Mouse (Mus musculus) embryonic facial prominence, embryonic 14.5 days (tissue): ENCODE measurements around the gene Gm28036. TPM values are rescaled to one million over a fixed set of nuclear protein-coding genes. Genes with fewer than 3 reads are reported as not detected.
"Not testable (repeated sequence)": the region's sequence is repeated elsewhere in the genome, so short reads cannot be mapped to it uniquely, and the experiment has no call there.

ENCODE experiments used
- ATAC-seq: fragments of 200-750 bp; cut with Nextera tagmentation; 2 replicates; pipeline ENCODE4 v1.8.0; 2017; ENCODE audit warnings: low read depth, moderate number of reproducible peaks, moderate TSS enrichment
- DNase-seq: peaks from one replicate; pipeline ENCODE4 v3.0.0-alpha.2; 2015; ENCODE audit warnings: low spot score
- H3K27ac ChIP-seq: fragments of 300-500 bp; sonication (generic); replicated peaks from 2 replicates; pipeline ENCODE4 v1.5.1; 2014; ENCODE audit warnings: low read depth, mild to moderate bottlenecking, low read length, moderate library complexity
- H3K27me3 ChIP-seq: fragments of 300-500 bp; sonication (generic); replicated peaks from 2 replicates; pipeline ENCODE4 v1.6.1; 2014; ENCODE audit warnings: low read length; ENCODE audit not compliant: control insufficient read depth, insufficient read depth
- H3K36me3 ChIP-seq: fragments of 300-500 bp; sonication (generic); 2 replicates; pipeline ENCODE4 v1.6.1; 2014; ENCODE audit warnings: low read length, mixed read lengths; ENCODE audit not compliant: control insufficient read depth, insufficient read depth
- H3K4me1 ChIP-seq: fragments of 300-500 bp; sonication (generic); 2 replicates; pipeline ENCODE4 v1.6.1; 2014; ENCODE audit warnings: antibody characterized with exemption, low read length; ENCODE audit not compliant: control insufficient read depth, insufficient read depth
- H3K4me2 ChIP-seq: fragments of 300-500 bp; sonication (generic); 2 replicates; pipeline ENCODE4 v1.6.1; 2014; ENCODE audit warnings: low read depth, mild to moderate bottlenecking, low read length, moderate library complexity, mixed read lengths
- H3K4me3 ChIP-seq: fragments of 300-500 bp; sonication (generic); 2 replicates; pipeline ENCODE4 v1.5.1; 2014; ENCODE audit warnings: low read depth, mild to moderate bottlenecking, low read length
- H3K9ac ChIP-seq: fragments of 300-500 bp; sonication (generic); 2 replicates; pipeline ENCODE4 v1.6.1; 2014; ENCODE audit warnings: low read depth, mild to moderate bottlenecking, low read length, moderate library complexity, mixed read lengths
- H3K9me3 ChIP-seq: fragments of 300-500 bp; sonication (generic); 2 replicates; pipeline ENCODE4 v1.6.1; 2016; ENCODE audit warnings: low read length; ENCODE audit not compliant: control insufficient read depth
- WGBS: fragments of 180-500 bp; shearing (Covaris S2); extraction: QIAGEN DNeasy Blood & Tissue Kit; methylation state at CpG from one replicate; pipeline ENCODE4 v1.1.7; 2014; 5-methylcytosine and 5-hydroxymethylcytosine counted together
- polyA plus RNA-seq: library from polyadenylated mRNA; unstranded; fragments of >200 nt; fragmentation: Nextera tagmentation; extraction: Ambion mirVana; gene quantifications from 2 replicates; pipeline ENCODE4 v1.2.1, GENCODE M21; 2014

Gene Gm28036
- polyA plus RNA-seq, 1 experiment from 2014 or later = 10.6 TPM

DNA sequence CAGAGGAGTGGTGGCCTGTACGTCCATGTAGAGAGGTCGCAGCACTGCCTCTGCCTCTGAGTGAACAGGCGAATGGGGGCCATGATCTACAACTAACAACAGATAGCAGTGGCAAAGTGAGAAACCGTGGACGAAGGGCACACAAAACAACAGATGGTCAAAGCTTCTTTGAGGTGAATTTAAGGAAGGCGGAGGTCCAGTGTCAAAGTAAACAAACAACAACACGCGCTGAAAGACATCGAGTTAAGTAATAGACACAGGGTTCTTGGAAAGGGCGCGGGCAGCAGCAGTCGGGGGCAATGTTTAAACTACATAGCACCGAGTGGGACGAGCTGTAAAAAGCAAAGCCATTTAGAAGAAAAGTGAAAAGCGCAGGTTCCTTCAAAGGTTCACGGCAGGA is 16.5 kb upstream of the Gm28036 start:
- H3K36me3 ChIP-seq = peaks cover 23% of the 10 kb centered on the region
- peaks cover 4% of the 10 kb centered on the region; the same call in 1 of the 2 replicates for H3K4me1 ChIP-seq
- DNase-seq (no peak), ATAC-seq (no peak)
- peak overlapping the region; percentile 85 for H3K4me3 ChIP-seq
- peak overlapping the region; percentile 82 for H3K4me2 ChIP-seq
- H3K27ac ChIP-seq = peak overlapping the region; percentile 93
- H3K9me3 ChIP-seq = no peaks in the 10 kb centered on the region
- no peaks in the 10 kb centered on the region for H3K27me3 ChIP-seq
- WGBS = 1% methylated on average over 16 of the region's 16 CpGs
- peak overlapping the region; percentile 91 for H3K9ac ChIP-seq

DNA sequence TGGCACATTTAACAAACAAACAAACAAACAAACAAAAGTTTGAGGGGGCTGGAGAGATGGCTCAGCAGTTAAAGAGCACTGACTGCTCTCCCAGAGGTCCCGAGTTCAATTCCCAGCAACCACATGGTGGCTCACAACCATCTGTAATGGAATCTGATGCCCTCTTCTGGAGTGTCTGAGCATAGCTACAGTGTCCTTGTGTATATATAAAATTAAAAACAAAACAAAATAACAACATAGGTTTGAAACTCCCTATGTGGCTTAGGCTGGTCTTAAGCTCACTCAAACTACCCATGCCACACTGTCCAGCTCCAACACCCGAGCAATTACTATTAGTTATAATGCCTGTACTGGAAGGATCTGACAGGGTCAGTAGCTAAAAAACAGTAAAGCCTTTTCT is 15.9 kb upstream of the Gm28036 start:
- Histone ChIP-seq H3K4me3 (peak overlapping the region; percentile 85), H3K36me3 (peaks cover 17% of the 10 kb centered on the region), H3K9ac (peak overlapping the region; percentile 91; the same call in 1 of the 2 replicates), H3K4me2 (peak overlapping the region; percentile 82), H3K27ac (no peak overlapping the region), H3K27me3 (no peaks in the 10 kb centered on the region), H3K9me3 (no peaks in the 10 kb centered on the region), H3K4me1 (peaks cover 4% of the 10 kb centered on the region; the same call in 1 of the 2 replicates)
- DNase-seq (no peak), ATAC-seq (no peak)
- 91% methylated on average over 2 of the region's 2 CpGs for WGBS

DNA sequence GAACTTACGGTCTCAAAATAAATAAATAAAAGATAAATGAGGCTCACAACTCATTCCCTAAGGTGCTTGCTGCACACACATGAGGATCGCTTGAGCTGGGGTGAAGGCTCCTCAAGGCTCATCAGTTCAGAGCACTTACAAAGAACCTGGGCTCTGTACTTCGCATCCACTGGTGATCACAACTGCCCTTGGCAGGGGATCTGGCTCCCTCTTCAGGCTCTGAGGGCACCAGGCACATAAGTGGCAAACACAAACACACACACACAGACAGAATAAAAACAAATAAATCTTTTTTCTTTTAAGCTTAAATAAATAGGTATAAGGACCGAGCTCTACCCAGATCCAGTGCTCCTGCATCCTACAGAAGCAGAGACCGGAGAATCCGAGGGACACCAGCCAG is 8.8 kb upstream of the Gm28036 start:
- ATAC-seq = no peak
- Histone ChIP-seq H3K36me3 (peaks cover 18% of the 10 kb centered on the region; the same call in 1 of the 2 replicates), H3K4me3 (no peak overlapping the region), H3K4me1 (no peaks in the 10 kb centered on the region), H3K27me3 (no peaks in the 10 kb centered on the region), H3K27ac (no peak overlapping the region), H3K9me3 (no peaks in the 10 kb centered on the region), H3K4me2 (no peak overlapping the region), H3K9ac (no peak overlapping the region)
- DNase-seq = no peak
- WGBS = 84% methylated on average over 6 of the region's 6 CpGs

DNA sequence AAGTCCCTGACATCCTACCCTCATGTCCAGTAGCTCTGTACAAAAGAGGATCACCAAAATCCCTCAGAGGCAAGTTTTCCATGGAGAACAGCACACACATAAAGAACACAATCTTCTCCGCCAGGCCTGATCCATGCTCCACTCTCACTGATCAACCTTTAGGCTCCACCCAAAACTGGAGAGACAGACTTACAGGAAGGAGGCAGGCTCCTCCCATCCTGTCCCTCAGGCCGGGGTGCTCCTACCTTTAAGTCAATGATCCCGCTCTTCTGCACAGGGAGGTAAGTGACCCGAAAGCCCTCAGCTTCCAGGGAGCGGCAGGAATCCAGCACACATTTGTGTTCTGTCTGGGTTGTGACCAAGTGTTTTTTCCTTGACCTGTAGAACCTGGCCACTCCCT is 7.3 kb upstream of the Gm28036 start:
- Histone ChIP-seq H3K9me3 (no peaks in the 10 kb centered on the region), H3K27me3 (no peaks in the 10 kb centered on the region), H3K4me1 (no peaks in the 10 kb centered on the region), H3K36me3 (peaks cover 19% of the 10 kb centered on the region; the same call in 1 of the 2 replicates), H3K27ac (no peak overlapping the region), H3K4me3 (no peak overlapping the region), H3K4me2 (no peak overlapping the region), H3K9ac (no peak overlapping the region)
- no peak for ATAC-seq
- no peak for DNase-seq
- 83% methylated on average over 5 of the region's 5 CpGs for WGBS

DNA sequence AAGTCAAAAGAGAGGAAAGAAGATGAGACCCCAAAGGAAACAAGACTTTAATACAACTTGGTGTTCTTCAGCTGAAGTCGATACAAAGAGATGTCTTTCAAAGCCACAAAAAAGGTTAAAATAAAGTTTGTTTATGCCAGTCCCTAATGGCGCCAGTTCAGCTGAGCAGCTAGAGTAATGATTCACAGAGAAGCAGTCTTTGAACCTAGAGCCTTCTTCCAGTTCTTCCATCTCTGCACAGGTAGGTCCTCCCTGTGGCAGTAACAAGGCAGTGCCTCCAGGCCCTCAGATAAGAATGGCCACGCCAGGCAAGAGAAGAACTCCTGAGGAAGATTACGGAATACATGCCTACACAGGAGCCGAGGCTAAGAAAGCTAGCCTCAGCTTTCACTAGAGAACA is 3.2 kb downstream of the Gm28036 start:
- ATAC-seq = no peak
- 91% methylated on average over 5 of the region's 5 CpGs for WGBS

DNA sequence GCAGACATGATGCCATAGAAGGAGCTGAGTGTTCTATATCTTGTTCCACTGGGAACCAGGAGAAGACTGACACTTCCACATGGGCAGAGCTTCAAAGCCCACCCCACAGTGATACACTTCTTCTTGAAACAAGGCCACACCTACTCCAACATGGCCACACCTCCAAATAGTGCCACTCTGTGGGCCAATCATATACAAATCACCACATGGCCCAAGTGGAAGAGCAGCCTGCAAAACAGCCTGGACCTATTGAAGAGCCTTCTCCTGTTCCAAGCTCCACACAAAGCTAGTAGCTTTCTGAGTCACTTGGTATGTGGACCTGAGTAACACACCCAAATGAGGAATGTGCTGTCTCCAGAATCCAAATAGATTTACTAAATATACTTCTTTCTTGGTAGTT is 7.3 kb downstream of the Gm28036 start:
- no peak overlapping the region for H3K9ac ChIP-seq
- H3K9me3 ChIP-seq = no peaks in the 10 kb centered on the region
- no peak overlapping the region for H3K4me2 ChIP-seq
- ATAC-seq = no peak
- 0 out of 2 replicates have a peak, but pooled peaks cover 8% of the 10 kb centered on the region for H3K36me3 ChIP-seq
- H3K4me1 ChIP-seq = no peaks in the 10 kb centered on the region
- H3K27me3 ChIP-seq = no peaks in the 10 kb centered on the region
- H3K27ac ChIP-seq = no peak overlapping the region
- H3K4me3 ChIP-seq = no peak overlapping the region
- no peak for DNase-seq

More for the DNA sequence above, 3.2 kb downstream of the Gm28036 start:
- DNase-seq = no peak
- Histone ChIP-seq H3K9me3 (no peaks in the 10 kb centered on the region), H3K4me3 (no peak overlapping the region), H3K9ac (no peak overlapping the region), H3K36me3 (peaks cover 34% of the 10 kb centered on the region), H3K27me3 (no peaks in the 10 kb centered on the region), H3K27ac (no peak overlapping the region), H3K4me1 (no peaks in the 10 kb centered on the region), H3K4me2 (no peak overlapping the region)

DNA sequence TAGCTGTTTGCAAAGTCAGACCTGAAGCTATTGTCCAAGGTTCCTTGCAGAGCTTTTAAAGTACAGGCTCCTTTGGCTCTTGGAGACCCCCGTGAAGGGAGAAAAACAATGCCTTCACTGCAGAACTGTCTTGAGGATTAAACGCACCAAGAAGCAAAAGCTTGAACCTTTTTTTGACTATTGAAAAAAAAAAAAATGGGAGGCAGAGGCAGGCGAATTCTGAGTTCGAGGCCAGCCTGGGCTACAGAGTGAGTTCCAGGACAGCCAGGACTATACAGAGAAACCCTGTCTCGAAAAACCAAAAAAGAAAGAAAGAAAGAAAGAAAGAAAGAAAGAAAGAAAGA is 14.8 kb downstream of the Gm28036 start:
- DNase-seq, H3K27me3 ChIP-seq, ATAC-seq, H3K4me1 ChIP-seq, H3K36me3 ChIP-seq, H3K9me3 ChIP-seq: not testable (repeated sequence)
- peak overlapping the region; percentile 94 for H3K27ac ChIP-seq
- 28% methylated on average over 5 of the region's 5 CpGs for WGBS
- peak overlapping the region; percentile 98 for H3K9ac ChIP-seq
- peak overlapping the region; percentile 89 for H3K4me3 ChIP-seq
- peak overlapping the region; percentile 55 for H3K4me2 ChIP-seq

DNA sequence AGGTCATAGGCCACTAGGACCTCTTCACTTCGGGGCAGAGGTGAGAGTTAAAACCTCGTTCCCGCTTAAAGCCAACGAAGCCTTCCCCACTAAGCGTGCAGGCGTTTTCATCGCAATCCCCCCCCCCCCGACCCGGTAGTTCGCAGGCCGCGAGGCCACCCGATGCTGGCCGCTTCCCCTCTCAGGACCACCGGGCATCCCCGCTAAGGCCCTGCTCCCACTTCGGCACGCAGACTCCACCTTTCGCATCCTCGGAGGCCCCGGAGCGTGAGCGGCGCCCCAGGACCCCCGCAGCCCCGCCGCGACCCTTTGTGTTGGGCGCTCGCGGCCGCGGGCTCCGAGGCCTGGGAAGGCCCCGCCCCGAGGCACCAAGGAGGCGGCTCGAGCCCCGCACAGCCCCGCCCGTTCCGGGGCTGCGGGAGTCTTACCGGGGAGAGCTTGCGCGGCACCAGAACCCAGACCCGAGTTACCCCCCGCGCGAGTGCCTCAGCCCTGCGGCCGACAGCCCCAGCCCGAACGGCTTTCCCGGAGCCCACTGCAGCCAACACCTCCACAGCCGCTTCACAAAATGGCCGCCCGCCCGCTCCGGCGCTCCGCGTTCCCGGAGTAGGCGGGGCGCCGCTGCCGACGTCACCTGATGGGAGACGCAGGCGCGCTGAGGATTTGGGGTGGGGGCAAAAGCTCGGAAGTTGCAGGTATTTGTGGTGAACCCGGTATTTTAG is 15.4 kb downstream of the Gm28036 start, which contains the start of the genes Cpne1 and Rbm12:
TSS of gene Cpne1 (minus strand) at position 608 of the 722 bp plus-strand sequence.
TSS of gene Rbm12 (minus strand) at position 621 of the 722 bp plus-strand sequence.
- Histone ChIP-seq H3K27ac (peak within 1 kb of the TSS; percentile 94), H3K9ac (peak within 1 kb of the TSS; percentile 98), H3K4me3 (peak within 1 kb of the TSS; percentile 89), H3K27me3 (no peaks in the 10 kb centered on the region), H3K9me3 (no peaks in the 10 kb centered on the region), H3K36me3 (0 out of 2 replicates have a peak, but pooled peaks cover 6% of the 10 kb centered on the region), H3K4me2 (peak within 1 kb of the TSS; percentile 64), H3K4me1 (peaks cover 13% of the 10 kb centered on the region)
- DNase-seq = peak; percentile 95
- under 1% methylated on average over 56 of the region's 74 CpGs for WGBS
- peak; percentile 95 for ATAC-seq
